Mouse (Mus musculus): ENCODE measurements around the gene Sept12.

DNA sequence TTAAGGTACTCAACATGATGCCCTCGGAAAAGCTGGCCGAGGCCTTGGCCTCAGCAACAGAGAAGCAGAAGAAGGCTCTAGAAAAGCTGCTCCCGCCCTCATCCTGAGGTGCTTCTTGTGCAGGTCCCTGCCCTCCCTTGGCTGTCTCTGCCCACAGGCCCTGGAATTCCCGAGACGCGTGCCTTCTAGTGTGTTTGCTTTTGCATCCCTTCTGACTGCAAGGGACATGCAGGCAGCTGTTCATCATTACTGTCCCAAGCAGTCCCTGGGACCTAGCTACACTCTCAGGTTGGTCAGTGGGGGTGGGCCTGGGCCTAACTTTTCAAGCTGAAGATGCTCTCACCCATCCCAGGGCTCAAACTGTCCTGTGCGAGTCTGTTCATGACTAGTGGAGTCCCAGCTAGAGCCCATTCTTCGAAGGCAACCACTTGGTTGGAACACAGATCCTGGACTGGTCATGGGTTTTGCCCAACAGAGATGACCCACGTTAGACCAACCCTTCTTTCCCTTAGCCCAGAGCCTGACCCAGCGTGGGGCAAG is 57.3 kb downstream of the Sept12 start:
- no peak for TF ChIP-seq GATA1 (IDR thresholded peaks at IDR 0.05; ENCODE audit: borderline replicate concordance, low read length)
- no peak for TF ChIP-seq FLI1 (IDR thresholded peaks at IDR 0.05; ENCODE audit: low read length)

Data from megakaryocyte, embryonic 14.5 days (primary cell).